Mouse (Mus musculus): ENCODE results near the gene Tas2r119.

The Tas2r119 gene

GRCm38 (mm10) chr15:32225394-32225793 lies 48.3 kb downstream of the Tas2r119 start:
- no peak for DNase-seq (ENCODE audit: low spot score in 2 of 2)

- no peak for DNase-seq (ENCODE audit: low spot score in 2 of 2)
Observed at GRCm38 (mm10) chr15:32226381-32226780, 49.3 kb downstream of the Tas2r119 start.

GRCm38 (mm10) chr15:32226888-32227395 lies 49.9 kb downstream of the Tas2r119 start:
- no peak for DNase-seq (ENCODE audit: low spot score in 2 of 2)
